Mouse (Mus musculus) midbrain, postnatal 0 days (tissue): ENCODE data around the gene Pwp2. TPM values are rescaled to one million over a fixed set of nuclear protein-coding genes. Genes with fewer than 3 reads are reported as not detected.

Experiments used
- ATAC-seq: fragments of 200-750 bp; cut with Nextera tagmentation; 2 replicates; pipeline ENCODE4 v1.8.0; 2017; ENCODE audit warnings: moderate number of reproducible peaks, mild to moderate bottlenecking, moderate TSS enrichment, moderate library complexity; ENCODE audit not compliant: low FRiP score
- DNase-seq: peaks from one replicate; pipeline ENCODE4 v3.0.0-alpha.2; 2015; ENCODE audit warnings: low spot score
- H3K27ac ChIP-seq: fragments of 300-500 bp; sonication (generic); 2 replicates; pipeline ENCODE4 v1.5.1; 2014; ENCODE audit warnings: low read depth, mild to moderate bottlenecking, low read length, mixed read lengths
- H3K27me3 ChIP-seq: fragments of 300-500 bp; sonication (generic); 2 replicates; pipeline ENCODE4 v1.6.1; 2014; ENCODE audit warnings: low read length, control low read depth, mixed read lengths; ENCODE audit not compliant: insufficient read depth
- H3K36me3 ChIP-seq: fragments of 300-500 bp; sonication (generic); 2 replicates; pipeline ENCODE4 v1.6.1; 2014; ENCODE audit warnings: low read length, control low read depth, mixed read lengths; ENCODE audit not compliant: insufficient read depth
- H3K4me1 ChIP-seq: fragments of 300-500 bp; sonication (generic); 2 replicates; pipeline ENCODE4 v1.6.1; 2014; ENCODE audit warnings: mild to moderate bottlenecking, control low read depth, antibody characterized with exemption, low read length, mixed read lengths; ENCODE audit not compliant: insufficient read depth
- H3K4me2 ChIP-seq: fragments of 300-500 bp; sonication (generic); 2 replicates; pipeline ENCODE4 v1.6.1; 2014; ENCODE audit warnings: low read depth, mild to moderate bottlenecking, low read length, mixed read lengths; ENCODE audit not compliant: poor library complexity, severe bottlenecking
- H3K4me3 ChIP-seq: fragments of 300-500 bp; sonication (generic); 2 replicates; pipeline ENCODE4 v1.5.1; 2014; ENCODE audit warnings: low read depth, mild to moderate bottlenecking, low read length, moderate library complexity
- H3K9ac ChIP-seq: fragments of 300-500 bp; sonication (generic); replicated peaks from 2 replicates; pipeline ENCODE4 v1.6.1; 2014; ENCODE audit warnings: mild to moderate bottlenecking, low read length, moderate library complexity, mixed read lengths; ENCODE audit not compliant: poor library complexity, severe bottlenecking
- H3K9me3 ChIP-seq: fragments of 300-500 bp; sonication (generic); 2 replicates; pipeline ENCODE4 v1.6.1; 2016; ENCODE audit warnings: low read length, control low read depth
- CTCF ChIP-seq: IDR thresholded peaks from 2 replicates; pipeline ENCODE4 v1.5.1; 2016; ENCODE audit warnings: antibody characterized with exemption, mild to moderate bottlenecking
- WGBS: fragments of 180-500 bp; shearing (Covaris S2); extraction: QIAGEN DNeasy Blood & Tissue Kit; methylation state at CpG from one replicate; pipeline ENCODE4 v1.1.7; 2014; 5-methylcytosine and 5-hydroxymethylcytosine counted together
- polyA plus RNA-seq: library from polyadenylated mRNA; unstranded; fragments of >200 nt; fragmentation: Nextera tagmentation; extraction: Ambion mirVana; gene quantifications from 2 replicates; pipeline ENCODE4 v1.2.1, GENCODE M21; 2015
- total RNA-seq: library from RNA; depleted of rRNA; stranded (reverse); fragments of >200 nt; gene quantifications from 2 replicates; pipeline ENCODE4 v1.2.3, GENCODE M21; 2014; rRNA removed

Gene Pwp2
- 21.9 and 24.5 TPM in 2 replicates for total RNA-seq
- polyA plus RNA-seq = 13.4 and 14.2 TPM in 2 replicates

DNA sequence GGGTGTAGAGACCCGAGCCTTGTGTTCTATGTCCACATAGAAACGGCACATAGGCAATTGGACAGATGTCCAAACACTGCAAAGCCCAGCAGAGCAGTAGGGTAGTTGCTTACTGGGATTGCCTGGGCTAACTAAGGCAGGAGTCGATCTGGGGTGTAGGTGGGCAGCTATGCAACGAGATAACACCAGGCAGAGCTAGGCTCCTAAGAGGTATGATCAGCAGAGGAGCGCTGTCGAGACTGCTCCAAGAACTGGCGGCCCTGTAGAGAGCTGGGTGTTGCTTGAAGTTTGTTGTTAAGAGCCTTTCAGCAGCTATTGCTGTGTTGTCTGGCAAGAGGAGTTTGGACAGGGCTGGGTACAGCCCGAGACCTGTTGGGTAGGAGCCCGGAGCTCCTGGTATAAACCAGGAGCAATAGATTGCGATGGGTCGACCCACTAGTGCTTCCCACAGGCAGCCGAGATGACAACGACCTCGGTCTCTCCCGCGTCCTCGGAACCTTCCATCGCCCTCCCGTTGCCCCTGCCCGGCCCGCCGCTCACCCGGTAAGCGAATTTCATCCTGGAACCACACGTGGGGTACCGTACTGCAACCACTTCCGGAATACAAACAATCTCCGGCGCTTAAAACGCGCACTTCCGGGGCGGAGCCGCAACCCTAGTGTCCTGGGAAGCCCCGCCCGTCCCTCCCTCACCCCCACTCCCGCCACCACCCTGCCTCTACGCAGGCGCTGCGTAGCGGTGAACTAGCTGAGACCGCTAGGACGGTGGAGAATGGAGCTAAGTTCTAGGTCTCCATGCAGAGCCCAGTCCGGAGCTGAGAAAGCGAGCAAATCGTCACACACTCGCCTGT, at the start of gene Pwp2:
TSS of gene Pwp2 (minus strand) at position 619 of the 850 bp plus-strand sequence.
- Histone ChIP-seq H3K27ac (peak within 1 kb of the TSS; percentile 55), H3K4me3 (peak within 1 kb of the TSS; percentile 68), H3K9ac (peak within 1 kb of the TSS; percentile 60), H3K4me2 (peak within 1 kb of the TSS; percentile 97), H3K4me1 (peaks cover 6% of the 10 kb centered on the region; the same call in 1 of the 2 replicates), H3K27me3 (no peaks in the 10 kb centered on the region), H3K9me3 (no peaks in the 10 kb centered on the region), H3K36me3 (peaks cover 58% of the 10 kb centered on the region)
- peak; percentile 95 for ATAC-seq
- peak; percentile 32; the same call in 1 of the 2 replicates for TF ChIP-seq CTCF
- DNase-seq = peak; percentile 97
- WGBS = 2% methylated on average over 47 of the region's 47 CpGs

DNA sequence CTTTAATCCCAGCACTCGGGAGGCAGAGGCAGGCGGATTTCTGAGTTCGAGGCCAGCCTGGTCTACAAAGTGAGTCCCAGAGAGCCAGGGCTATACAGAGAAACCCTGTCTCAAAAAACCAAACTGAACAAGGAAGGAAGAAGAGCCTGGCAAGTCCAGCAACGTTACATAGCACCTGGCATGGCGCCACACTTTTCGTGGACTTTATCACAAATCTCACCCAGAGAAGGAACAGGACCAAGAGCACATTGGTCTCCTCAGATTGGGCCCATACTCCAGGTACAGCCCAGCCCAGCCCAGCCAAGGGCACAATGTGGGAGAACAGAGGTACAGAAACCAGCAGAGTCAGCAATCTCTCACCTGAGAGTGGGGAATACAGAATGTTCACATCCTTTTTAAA, 48.8 kb upstream of the Pwp2 start:
- H3K4me1 ChIP-seq = no peaks in the 10 kb centered on the region
- no peak overlapping the region for H3K27ac ChIP-seq
- WGBS = 88% methylated on average over 5 of the region's 6 CpGs
- H3K27me3 ChIP-seq = no peaks in the 10 kb centered on the region
- H3K36me3 ChIP-seq = peaks cover 11% of the 10 kb centered on the region; the same call in 1 of the 2 replicates
- no peaks in the 10 kb centered on the region for H3K9me3 ChIP-seq
- H3K9ac ChIP-seq = no peak overlapping the region
- no peak for TF ChIP-seq CTCF
- no peak overlapping the region for H3K4me2 ChIP-seq
- no peak for ATAC-seq
- DNase-seq = no peak
- H3K4me3 ChIP-seq = no peak overlapping the region

DNA sequence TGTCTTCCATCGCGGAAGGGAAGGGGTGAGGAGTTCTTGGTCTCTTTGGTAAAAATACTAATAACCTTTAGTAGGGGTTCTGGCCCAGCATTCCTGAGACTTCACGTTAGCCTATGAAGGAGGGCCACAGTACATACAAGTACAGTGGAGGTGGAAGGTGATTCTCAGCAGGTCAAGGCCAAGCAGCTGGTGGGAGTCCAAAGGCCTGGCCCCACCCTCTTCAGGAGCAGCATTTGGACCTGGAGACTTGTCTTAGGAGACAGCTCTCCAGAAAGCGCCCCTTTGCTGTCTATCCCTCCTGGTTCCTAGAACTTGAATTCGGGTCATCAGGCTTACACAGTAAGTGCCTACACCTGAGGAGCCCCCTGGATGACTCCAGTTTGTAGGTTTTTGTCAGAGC, 48.2 kb upstream of the Pwp2 start:
- no peak overlapping the region for H3K9ac ChIP-seq
- H3K27me3 ChIP-seq = no peaks in the 10 kb centered on the region
- TF ChIP-seq CTCF = no peak
- WGBS = 87% methylated on average over 5 of the region's 5 CpGs
- no peak overlapping the region for H3K4me3 ChIP-seq
- no peaks in the 10 kb centered on the region for H3K4me1 ChIP-seq
- H3K27ac ChIP-seq = no peak overlapping the region
- no peak overlapping the region for H3K4me2 ChIP-seq
- H3K36me3 ChIP-seq = peaks cover 17% of the 10 kb centered on the region
- ATAC-seq (no peak), DNase-seq (no peak)
- H3K9me3 ChIP-seq = no peaks in the 10 kb centered on the region

DNA sequence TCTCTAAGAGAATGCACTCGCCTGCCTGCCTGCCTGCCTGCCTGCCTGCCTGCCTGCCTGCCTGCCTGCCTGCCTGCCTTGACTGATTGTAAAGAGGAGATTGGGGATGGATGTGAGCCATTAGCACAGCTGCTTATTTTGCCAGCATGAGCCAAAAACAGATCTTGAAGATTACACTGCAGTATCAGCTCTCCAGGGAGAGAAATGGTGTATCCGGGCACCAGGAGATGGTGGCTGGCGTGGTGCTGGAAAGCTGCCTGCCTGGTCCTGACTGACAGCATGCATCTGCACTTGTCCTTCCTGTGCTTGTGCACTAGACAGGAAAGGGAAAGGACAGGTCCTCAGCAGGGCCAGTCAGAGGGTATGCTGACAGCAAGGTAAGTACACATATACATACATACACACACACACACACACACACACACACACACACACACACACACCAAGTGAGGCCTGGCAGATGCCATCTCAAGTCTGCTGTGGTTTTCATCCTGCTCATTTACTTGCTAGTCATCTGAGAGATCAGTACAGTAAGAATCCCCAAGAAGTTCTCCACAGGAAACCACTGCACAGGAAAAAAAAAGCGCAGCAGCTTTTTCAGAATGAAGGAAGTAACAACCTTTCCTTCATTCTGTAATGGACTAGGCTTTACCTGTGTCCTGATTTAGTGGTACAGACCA, 47.5 kb upstream of the Pwp2 start:
- 82% methylated on average over 4 of the region's 4 CpGs for WGBS
- peaks cover 22% of the 10 kb centered on the region for H3K36me3 ChIP-seq
- no peak for TF ChIP-seq CTCF
- H3K27ac ChIP-seq = no peak overlapping the region
- no peaks in the 10 kb centered on the region for H3K4me1 ChIP-seq
- H3K9me3 ChIP-seq = no peaks in the 10 kb centered on the region
- ATAC-seq (no peak), DNase-seq (no peak)
- H3K27me3 ChIP-seq = no peaks in the 10 kb centered on the region
- no peak overlapping the region for H3K4me3 ChIP-seq
- H3K4me2 ChIP-seq = no peak overlapping the region
- H3K9ac ChIP-seq = no peak overlapping the region; the same call in 1 of the 2 replicates

DNA sequence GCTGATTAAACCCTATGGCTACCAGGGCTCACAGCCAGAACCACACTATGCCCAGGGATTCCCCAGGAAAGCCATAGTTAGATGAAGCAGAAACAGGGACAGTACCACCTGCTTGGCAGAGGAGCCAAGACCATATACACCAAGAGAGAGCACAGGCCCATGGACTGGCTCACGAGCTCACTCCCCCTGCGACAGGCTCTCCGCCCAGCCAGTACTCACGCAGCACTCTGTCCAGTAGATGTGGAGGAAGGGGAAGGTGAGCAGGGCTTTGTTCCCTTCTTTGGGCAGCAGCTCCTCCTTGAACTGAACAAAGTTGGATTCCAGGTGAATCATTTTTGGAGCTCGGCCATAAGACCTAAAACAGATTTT, 43.6 kb upstream of the Pwp2 start:
- WGBS = 92% methylated on average over 5 of the region's 5 CpGs
- Histone ChIP-seq H3K9ac (no peak overlapping the region), H3K9me3 (no peaks in the 10 kb centered on the region), H3K36me3 (peaks cover 22% of the 10 kb centered on the region), H3K4me2 (no peak overlapping the region), H3K27ac (no peak overlapping the region), H3K4me3 (no peak overlapping the region), H3K4me1 (no peaks in the 10 kb centered on the region), H3K27me3 (no peaks in the 10 kb centered on the region)
- DNase-seq = no peak
- TF ChIP-seq CTCF = no peak
- no peak for ATAC-seq
